Mouse (Mus musculus): Measurements from ENCODE around the gene Slc22a19. TPM values are rescaled to one million over a fixed set of nuclear protein-coding genes. Genes with fewer than 3 reads are reported as not detected.
"Not testable (repeated sequence)": the region's sequence is repeated elsewhere in the genome, so short reads cannot be mapped to it uniquely, and the experiment has no call there.

Gene Slc22a19
- 0.28 and 0.56 TPM in 2 replicates for polyA plus RNA-seq (2015; fragmentation: Nextera tagmentation; extraction: Ambion mirVana)

DNA sequence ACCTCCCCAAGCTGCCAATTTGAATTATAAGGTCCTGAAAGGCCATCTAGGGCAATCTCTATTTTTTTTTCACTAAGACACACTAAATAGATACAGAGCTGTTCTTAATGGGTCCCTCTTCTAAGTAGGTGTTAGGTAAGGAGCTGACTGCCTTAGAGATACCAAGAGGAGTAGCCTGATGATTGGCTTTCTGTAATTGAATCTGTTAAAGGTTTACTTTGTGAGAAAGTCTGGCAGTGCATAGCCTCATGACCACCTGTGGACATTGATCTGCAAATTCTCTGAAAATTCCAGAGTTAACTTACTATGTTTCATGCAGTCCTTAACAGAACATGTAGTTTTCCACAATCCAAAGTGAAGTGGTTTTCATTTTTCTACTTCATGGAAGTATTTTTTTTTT, at the start of gene Slc22a19:
Slc22a19 (minus strand) TSS at position 163 of the 400 bp plus-strand sequence.
- no peaks in the 10 kb centered on the region for H3K36me3 ChIP-seq
- H3K9me3 ChIP-seq, result no peaks in the 10 kb centered on the region
- H3K4me3 ChIP-seq, result no peak within 1 kb of the TSS
- H3K4me2 ChIP-seq, result no peak within 1 kb of the TSS
- H3K4me1 ChIP-seq, result no peaks in the 10 kb centered on the region
- no peak within 1 kb of the TSS for H3K9ac ChIP-seq
- no peak within 1 kb of the TSS for H3K27ac ChIP-seq
- no peaks in the 10 kb centered on the region for H3K27me3 ChIP-seq
- ATAC-seq (ENCODE audit: borderline replicate concordance, extremely low read depth, low FRiP score, low TSS enrichment), result no peak

DNA sequence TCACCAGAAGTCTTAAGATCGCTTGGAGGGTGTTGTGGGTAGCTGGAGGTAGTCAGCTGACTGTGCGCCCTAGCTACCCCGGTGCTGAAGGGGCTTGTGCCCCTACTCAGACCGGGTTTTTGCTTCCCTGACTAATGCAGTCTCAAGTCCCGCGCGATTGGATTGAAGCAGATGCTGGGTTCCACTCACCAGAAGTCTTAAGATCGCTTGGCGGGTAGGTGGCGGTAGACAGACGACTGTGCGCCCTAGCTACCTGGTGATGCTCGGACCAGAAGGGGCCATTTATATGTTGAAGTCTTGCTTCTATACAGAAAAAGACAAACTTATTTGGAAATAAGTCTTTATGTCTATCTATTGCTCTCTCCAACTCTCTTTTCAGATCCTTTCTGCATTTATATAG, 42.3 kb upstream of the Slc22a19 start:
- H3K9ac ChIP-seq; ATAC-seq (ENCODE audit: borderline replicate concordance, extremely low read depth, low FRiP score, low TSS enrichment); H3K4me3 ChIP-seq; H3K36me3 ChIP-seq; H3K4me1 ChIP-seq; H3K4me2 ChIP-seq; H3K9me3 ChIP-seq; H3K27ac ChIP-seq; H3K27me3 ChIP-seq: not testable (repeated sequence)
- 66% methylated on average over 13 of the region's 13 CpGs for WGBS

DNA sequence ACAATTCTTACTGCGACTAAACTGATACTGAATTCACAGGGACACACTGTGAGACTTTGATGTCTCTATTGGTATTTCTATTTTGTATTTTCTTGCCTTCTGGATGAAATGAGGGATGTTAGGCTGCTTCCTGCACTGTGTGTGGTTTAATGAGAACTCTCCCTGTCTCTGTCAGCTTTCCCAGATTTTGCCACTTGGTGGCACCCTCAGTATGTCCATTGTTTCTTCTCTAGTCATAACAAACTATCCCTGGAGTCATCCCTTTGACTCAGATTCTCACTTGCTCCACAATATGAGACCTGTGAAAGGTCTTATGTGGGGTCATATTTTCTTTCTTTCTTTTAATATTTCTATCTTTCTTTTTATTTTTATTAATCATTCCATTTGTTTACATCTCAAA, 18.4 kb upstream of the Slc22a19 start:
- no peaks in the 10 kb centered on the region for H3K27me3 ChIP-seq
- WGBS, result 33% methylated on average over 1 of the region's 1 CpGs
- no peak overlapping the region for H3K4me3 ChIP-seq
- no peaks in the 10 kb centered on the region for H3K4me1 ChIP-seq
- H3K27ac ChIP-seq, result no peak overlapping the region
- no peaks in the 10 kb centered on the region for H3K9me3 ChIP-seq
- no peak for ATAC-seq (ENCODE audit: borderline replicate concordance, extremely low read depth, low FRiP score, low TSS enrichment)
- H3K9ac ChIP-seq, result no peak overlapping the region
- no peaks in the 10 kb centered on the region for H3K36me3 ChIP-seq
- no peak overlapping the region for H3K4me2 ChIP-seq

DNA sequence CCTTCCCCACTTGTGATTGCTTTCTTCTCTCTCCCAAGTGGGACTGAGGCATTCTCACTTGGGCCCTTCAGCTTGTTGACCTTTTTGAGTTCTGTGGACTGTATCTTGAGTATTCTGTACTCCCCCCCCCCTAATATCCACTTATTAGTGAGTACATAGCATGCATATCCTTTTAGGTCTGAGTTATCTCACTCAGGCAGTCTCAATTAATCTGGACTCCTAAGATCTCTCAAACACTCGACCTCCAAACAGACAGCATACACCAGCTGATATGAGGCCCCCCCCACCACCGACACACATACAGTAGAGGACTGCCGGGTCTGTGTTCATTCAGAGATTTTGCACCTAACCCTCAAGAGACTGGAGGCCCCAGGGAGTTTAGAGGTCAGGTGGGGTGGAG, 18.0 kb downstream of the Slc22a19 start:
- ATAC-seq (ENCODE audit: borderline replicate concordance, extremely low read depth, low FRiP score, low TSS enrichment), result peak; percentile 82
- H3K9ac ChIP-seq, H3K27ac ChIP-seq, H3K4me2 ChIP-seq, H3K4me3 ChIP-seq, H3K9me3 ChIP-seq, H3K27me3 ChIP-seq, H3K4me1 ChIP-seq, H3K36me3 ChIP-seq: not testable (repeated sequence)
- WGBS, result 30% methylated on average over 3 of the region's 3 CpGs

- Histone ChIP-seq H3K4me3 (no peak overlapping the region), H3K4me2 (no peak overlapping the region), H3K36me3 (no peaks in the 10 kb centered on the region), H3K27ac (peak overlapping the region; percentile 61; the same call in 1 of the 2 replicates), H3K9ac (no peak overlapping the region), H3K9me3 (no peaks in the 10 kb centered on the region), H3K4me1 (no peaks in the 10 kb centered on the region), H3K27me3 (no peaks in the 10 kb centered on the region)
- no peak for ATAC-seq (ENCODE audit: borderline replicate concordance, extremely low read depth, low FRiP score, low TSS enrichment)
- WGBS, result 46% methylated on average over 2 of the region's 2 CpGs
Measured at GRCm38 (mm10) chr19:7691259-7691658, 19.9 kb downstream of the Slc22a19 start.

DNA sequence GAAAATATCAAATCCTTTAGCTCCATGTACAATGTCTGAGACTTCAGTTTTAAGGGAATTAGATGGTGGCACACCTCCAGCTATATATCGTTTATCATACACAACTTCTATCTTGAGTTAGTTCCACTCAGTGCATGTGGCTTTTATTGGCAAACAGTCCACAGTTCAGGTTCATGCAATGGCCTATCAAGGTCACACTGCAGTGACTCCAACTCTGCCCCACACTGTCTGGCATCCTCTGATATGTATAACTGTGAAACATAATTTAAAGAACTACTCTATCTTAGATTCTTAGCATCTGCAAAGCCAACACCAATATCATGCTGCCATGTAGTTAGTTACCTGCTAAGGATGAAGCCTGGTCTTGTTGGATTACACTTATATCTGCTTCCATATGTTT, 23.1 kb downstream of the Slc22a19 start:
- H3K9me3 ChIP-seq, result no peaks in the 10 kb centered on the region
- no peaks in the 10 kb centered on the region for H3K36me3 ChIP-seq
- WGBS, result 83% methylated on average over 1 of the region's 1 CpGs
- no peak overlapping the region for H3K27ac ChIP-seq
- no peak for ATAC-seq (ENCODE audit: borderline replicate concordance, extremely low read depth, low FRiP score, low TSS enrichment)
- H3K9ac ChIP-seq, result no peak overlapping the region
- no peak overlapping the region for H3K4me3 ChIP-seq
- H3K4me2 ChIP-seq, result no peak overlapping the region
- no peaks in the 10 kb centered on the region for H3K27me3 ChIP-seq
- H3K4me1 ChIP-seq, result no peaks in the 10 kb centered on the region

DNA sequence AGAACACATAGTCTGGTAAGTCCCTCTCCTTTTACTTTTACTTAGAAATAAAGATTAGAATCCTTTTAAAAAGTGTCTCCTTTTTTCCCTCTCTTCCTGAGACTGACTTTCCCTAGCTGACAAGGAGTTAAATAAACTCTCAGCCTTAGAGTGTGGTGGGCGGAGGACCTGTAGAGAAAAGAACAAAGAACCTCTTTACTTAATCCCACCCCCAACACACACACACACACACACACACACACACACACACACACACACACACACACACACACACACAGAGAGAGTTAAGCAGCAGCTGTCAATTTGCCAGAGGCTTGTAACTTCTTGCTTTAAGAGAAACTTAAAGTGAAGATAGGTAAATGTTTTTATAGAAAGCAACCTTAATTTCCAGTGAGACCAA, 39.1 kb downstream of the Slc22a19 start:
- no peaks in the 10 kb centered on the region; the same call in 1 of the 2 replicates for H3K9me3 ChIP-seq
- H3K27me3 ChIP-seq, result no peaks in the 10 kb centered on the region
- H3K36me3 ChIP-seq, result no peaks in the 10 kb centered on the region
- no peak overlapping the region for H3K4me2 ChIP-seq
- no peak overlapping the region for H3K4me3 ChIP-seq
- H3K4me1 ChIP-seq, result no peaks in the 10 kb centered on the region
- ATAC-seq (ENCODE audit: borderline replicate concordance, extremely low read depth, low FRiP score, low TSS enrichment), result no peak
- no peak overlapping the region for H3K9ac ChIP-seq
- 0% methylated on average over 1 of the region's 1 CpGs for WGBS
- H3K27ac ChIP-seq, result no peak overlapping the region

DNA sequence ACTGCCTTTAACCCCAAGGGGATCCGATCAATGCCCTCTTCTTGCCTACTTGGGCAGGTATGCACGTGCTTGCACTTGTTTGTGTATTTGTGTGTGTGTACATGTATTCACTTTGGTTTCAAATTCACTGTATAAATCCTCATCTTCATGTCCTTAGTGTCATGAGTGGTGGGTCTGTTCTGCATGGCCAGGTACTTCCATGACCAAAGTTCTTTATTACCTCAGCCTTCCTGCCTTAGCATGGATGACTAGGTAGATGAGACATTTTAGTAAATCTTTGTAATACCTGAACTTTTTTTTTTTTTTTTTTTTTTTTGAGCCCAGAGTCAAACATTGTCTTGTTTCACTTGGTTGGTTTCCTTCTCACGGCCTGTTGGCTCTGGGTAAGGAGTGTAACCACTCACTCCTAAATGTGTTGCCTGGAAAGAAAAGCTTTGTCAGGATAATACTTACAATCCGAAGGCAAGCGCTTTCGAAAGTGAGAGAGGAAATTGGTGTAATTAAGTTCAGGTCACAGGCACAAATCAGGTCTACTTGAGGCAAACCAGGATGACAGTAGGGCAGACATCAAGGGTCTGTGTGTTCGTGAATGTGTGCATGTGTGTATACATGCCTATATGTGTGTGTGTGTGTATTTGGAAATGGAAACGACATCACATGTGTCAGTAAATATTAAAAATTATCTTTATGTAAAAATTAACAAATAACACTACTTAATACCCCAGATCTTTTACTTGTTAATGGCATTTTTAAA, 62.0 kb downstream of the Slc22a19 start:
- 80% methylated on average over 8 of the region's 8 CpGs for WGBS
- no peaks in the 10 kb centered on the region for H3K4me1 ChIP-seq
- no peak overlapping the region for H3K4me2 ChIP-seq
- no peak overlapping the region for H3K27ac ChIP-seq
- H3K9ac ChIP-seq, result no peak overlapping the region
- ATAC-seq (ENCODE audit: borderline replicate concordance, extremely low read depth, low FRiP score, low TSS enrichment), result no peak
- no peaks in the 10 kb centered on the region for H3K36me3 ChIP-seq
- H3K9me3 ChIP-seq, result no peaks in the 10 kb centered on the region
- no peak overlapping the region for H3K4me3 ChIP-seq
- no peaks in the 10 kb centered on the region for H3K27me3 ChIP-seq

DNA sequence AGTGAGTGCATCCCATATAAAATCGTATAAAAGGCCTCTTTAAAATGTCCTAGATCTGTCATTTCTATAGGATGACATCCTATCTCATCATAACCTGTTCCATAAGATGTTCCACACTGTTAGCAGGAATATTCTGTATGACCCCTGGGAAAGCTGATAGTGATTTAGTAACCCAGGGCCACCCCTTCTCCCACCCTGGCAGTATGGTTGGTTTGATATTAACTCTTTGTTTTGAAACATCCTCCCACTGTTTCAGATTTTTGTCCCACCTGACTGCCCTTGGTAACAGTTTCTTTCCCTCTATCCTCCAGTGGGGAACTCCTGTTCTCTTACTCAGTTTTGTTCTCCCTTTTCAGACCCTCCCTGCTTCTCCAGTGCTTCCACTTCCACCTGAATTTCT, 77.3 kb downstream of the Slc22a19 start:
- H3K4me3 ChIP-seq, result no peak overlapping the region
- H3K9me3 ChIP-seq, result no peaks in the 10 kb centered on the region
- no peak for ATAC-seq (ENCODE audit: borderline replicate concordance, extremely low read depth, low FRiP score, low TSS enrichment)
- H3K27ac ChIP-seq, result no peak overlapping the region
- no peaks in the 10 kb centered on the region for H3K4me1 ChIP-seq
- no peak overlapping the region for H3K9ac ChIP-seq
- H3K27me3 ChIP-seq, result no peaks in the 10 kb centered on the region
- no peak overlapping the region for H3K4me2 ChIP-seq
- WGBS, result 70% methylated on average over 1 of the region's 1 CpGs
- H3K36me3 ChIP-seq, result no peaks in the 10 kb centered on the region

DNA sequence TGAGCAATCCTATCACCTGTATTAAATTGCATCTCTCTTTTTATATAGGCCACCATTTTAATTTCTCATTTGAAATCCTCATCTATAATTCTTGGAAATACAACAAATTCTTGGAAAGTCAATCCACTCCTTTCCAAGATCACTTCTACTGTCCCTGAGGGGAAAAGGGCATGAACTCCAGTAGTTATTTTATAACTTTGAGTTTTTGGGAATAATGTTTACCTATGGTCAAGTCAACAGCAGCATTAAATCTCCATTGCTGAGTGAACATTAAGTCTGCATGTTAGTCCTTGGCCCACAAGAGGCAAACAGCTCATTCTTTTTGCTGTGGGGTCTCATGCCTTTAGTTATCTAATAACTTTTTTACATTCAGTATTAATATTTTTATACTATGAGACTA, 78.1 kb downstream of the Slc22a19 start:
- no peaks in the 10 kb centered on the region for H3K36me3 ChIP-seq
- no peak overlapping the region for H3K4me3 ChIP-seq
- no peak for ATAC-seq (ENCODE audit: borderline replicate concordance, extremely low read depth, low FRiP score, low TSS enrichment)
- H3K9ac ChIP-seq, result no peak overlapping the region
- no peaks in the 10 kb centered on the region for H3K4me1 ChIP-seq
- H3K4me2 ChIP-seq, result no peak overlapping the region
- no peaks in the 10 kb centered on the region for H3K9me3 ChIP-seq
- H3K27me3 ChIP-seq, result no peaks in the 10 kb centered on the region
- H3K27ac ChIP-seq, result no peak overlapping the region

Other genes with a start within 250 kb of the Slc22a19 start
- gene Rtn3, start 228.0 kb downstream of the Slc22a19 start, polyA plus RNA-seq (2015; fragmentation: Nextera tagmentation; extraction: Ambion mirVana), result 132 and 138 TPM in 2 replicates
- 19.7 and 21.2 TPM in 2 replicates for gene Atl3, start 217.3 kb downstream of the Slc22a19 start, polyA plus RNA-seq (2015; fragmentation: Nextera tagmentation; extraction: Ambion mirVana)
- gene Pla2g16, start 153.9 kb downstream of the Slc22a19 start, polyA plus RNA-seq (2015; fragmentation: Nextera tagmentation; extraction: Ambion mirVana), result 13.1 and 16.6 TPM in 2 replicates
- gene Lgals12, start 104.1 kb downstream of the Slc22a19 start, polyA plus RNA-seq (2015; fragmentation: Nextera tagmentation; extraction: Ambion mirVana), result 1.1 and 1.6 TPM in 2 replicates
- gene Hrasls5, start 98.8 kb downstream of the Slc22a19 start, polyA plus RNA-seq (2015; fragmentation: Nextera tagmentation; extraction: Ambion mirVana), result 0.26 TPM in 1 of 2 replicates, not detected in the other
- gene Slc22a26, start 91.4 kb upstream of the Slc22a19 start, polyA plus RNA-seq (2015; fragmentation: Nextera tagmentation; extraction: Ambion mirVana), result not detected in 2 replicates